ENCODE assay signal across 12 mouse cellular contexts in genomic region chr10:77131536-77131935, GRCm38 (mm10). TPM values are rescaled to one million over a fixed set of nuclear protein-coding genes. Genes with fewer than 3 reads are reported as not detected.
DNase-seq lines count a peak whose midpoint lies in the region; ATAC-seq and TF ChIP-seq lines count a peak whose summit lies in the region.
"Had no signal": no experiment of that assay in that cellular context is flagged by ENCODE, and none has a peak within 500 bp of the region (broad histone marks: within the 10 kb centered on the region; RNA-seq: fewer than 3 reads in every experiment).

No protein-coding gene starts in this region.

- TF ChIP-seq CTCF in hindbrain, postnatal 0 days (IDR thresholded peaks at IDR 0.05; ENCODE audit: low read depth), result no peak
- TF ChIP-seq CTCF in ES-Bruce4 (IDR thresholded peaks at IDR 0.05; ENCODE audit: low read depth, low read length), result no peak
- TF ChIP-seq CTCF in left cerebral cortex, adult 2 months (IDR thresholded peaks at IDR 0.05), result no peak

- H3K4me2 ChIP-seq in hindbrain, postnatal 0 days (ENCODE audit: low read depth, low read length), result no peak overlapping the region
- H3K4me2 ChIP-seq in hindbrain, embryonic 14.5 days (replicated peaks), result no peak overlapping the region
- H3K4me2 ChIP-seq in limb, embryonic 11.5 days (ENCODE audit: low read depth, severe bottlenecking), result no peak overlapping the region

- intact Hi-C loops in left cerebral cortex, adult 2 months (cut with DNase I), result no loop called here

- no peak overlapping the region for H3K27ac ChIP-seq in hindbrain, postnatal 0 days
- no peak overlapping the region for H3K27ac ChIP-seq in hindbrain, embryonic 14.5 days
- peak overlapping the region; percentile 84 for H3K27ac ChIP-seq in ES-Bruce4 (ENCODE audit: insufficient read depth, low read length)
- peak overlapping the region; percentile 47; the same call in 1 of the 2 replicates for H3K27ac ChIP-seq in limb, embryonic 11.5 days (replicated peaks; ENCODE audit: low read depth, low read length)
- H3K27ac ChIP-seq in left cerebral cortex, adult 2 months, result no peak overlapping the region

- H3K4me1 ChIP-seq in hindbrain, postnatal 0 days (ENCODE audit: insufficient read depth, low read length), result peaks cover 24% of the 10 kb centered on the region
- peaks cover 10% of the 10 kb centered on the region for H3K4me1 ChIP-seq in hindbrain, embryonic 14.5 days (replicated peaks; ENCODE audit: control insufficient read depth, insufficient read depth, low read length)
- peaks cover 17% of the 10 kb centered on the region for H3K4me1 ChIP-seq in ES-Bruce4 (ENCODE audit: control insufficient read depth, insufficient read depth, low read length)
- peaks cover 25% of the 10 kb centered on the region for H3K4me1 ChIP-seq in limb, embryonic 11.5 days (ENCODE audit: control insufficient read depth, insufficient read depth, low read length)

- WGBS in hindbrain, postnatal 0 days, result 37% methylated on average over 6 of the region's 6 CpGs
- WGBS in hindbrain, embryonic 14.5 days, result 46% methylated on average over 6 of the region's 6 CpGs
- 21% methylated on average over 6 of the region's 6 CpGs for WGBS in limb, embryonic 11.5 days

- no peaks in the 10 kb centered on the region for H3K27me3 ChIP-seq in hindbrain, postnatal 0 days (ENCODE audit: insufficient read depth, low read length)
- no peaks in the 10 kb centered on the region for H3K27me3 ChIP-seq in hindbrain, embryonic 14.5 days (ENCODE audit: control insufficient read depth, insufficient read depth, low read length)
- no peaks in the 10 kb centered on the region for H3K27me3 ChIP-seq in ES-Bruce4 (ENCODE audit: control insufficient read depth, insufficient read depth, low read length, poor library complexity, severe bottlenecking)
- no peaks in the 10 kb centered on the region for H3K27me3 ChIP-seq in limb, embryonic 11.5 days (ENCODE audit: control insufficient read depth, insufficient read depth, low read length)
- H3K27me3 ChIP-seq: Patski had no signal

- peak; percentile 46 to 51 for DNase-seq in cerebellum, postnatal 10 days
- DNase-seq in cerebellum, adult 11 months, result no peak
- DNase-seq in hindbrain, postnatal 0 days (ENCODE audit: low spot score), result peak; percentile 34
- no peak for DNase-seq in hindbrain, embryonic 14.5 days (ENCODE audit: low spot score)
- DNase-seq in limb, embryonic 11.5 days (ENCODE audit: low spot score), result no peak
- DNase-seq in left cerebral cortex, adult 2 months (ENCODE audit: extremely low spot score in 1 of 2, low spot score in 2 of 2), result no peak
- no peak for DNase-seq in layer of hippocampus, postnatal 25 days (ENCODE audit: extremely low spot score in 1 of 2, low spot score in 1 of 2)
- DNase-seq: layer of hippocampus, postnatal 36 days had no signal

- H3K4me3 ChIP-seq in hindbrain, postnatal 0 days (ENCODE audit: low read length), result no peak overlapping the region
- no peak overlapping the region for H3K4me3 ChIP-seq in hindbrain, embryonic 14.5 days (replicated peaks; ENCODE audit: low read length)
- no peak overlapping the region for H3K4me3 ChIP-seq in ES-Bruce4 (ENCODE audit: low read depth, low read length)
- no peak overlapping the region for H3K4me3 ChIP-seq in limb, embryonic 11.5 days (ENCODE audit: low read depth, low read length)
- H3K4me3 ChIP-seq in left cerebral cortex, adult 2 months, result no peak overlapping the region

- TF ChIP-seq POLR2A in ES-Bruce4 (IDR thresholded peaks at IDR 0.05; ENCODE audit: insufficient read depth, low read length), result no peak

- H3K9ac ChIP-seq in hindbrain, postnatal 0 days (replicated peaks; ENCODE audit: low read length), result no peak overlapping the region
- H3K9ac ChIP-seq in hindbrain, embryonic 14.5 days, result no peak overlapping the region
- H3K9ac ChIP-seq in ES-Bruce4 (ENCODE audit: low read depth, poor library complexity, severe bottlenecking), result peak overlapping the region; percentile 36
- no peak overlapping the region for H3K9ac ChIP-seq in limb, embryonic 11.5 days (ENCODE audit: low read length)

- no peak for TF ChIP-seq EP300 in ES-Bruce4 (IDR thresholded peaks at IDR 0.05; ENCODE audit: insufficient read depth, low read depth, low read length)

- H3K9me3 ChIP-seq in hindbrain, postnatal 0 days (ENCODE audit: low read length), result no peaks in the 10 kb centered on the region
- no peaks in the 10 kb centered on the region for H3K9me3 ChIP-seq in hindbrain, embryonic 14.5 days (ENCODE audit: control insufficient read depth, low read length)
- H3K9me3 ChIP-seq in ES-Bruce4 (replicated peaks; ENCODE audit: control insufficient read depth, insufficient read depth, low read length, poor library complexity, severe bottlenecking), result no peaks in the 10 kb centered on the region
- H3K9me3 ChIP-seq in limb, embryonic 11.5 days (ENCODE audit: control insufficient read depth, low read length), result no peaks in the 10 kb centered on the region

- no peaks in the 10 kb centered on the region for H3K36me3 ChIP-seq in hindbrain, postnatal 0 days (ENCODE audit: insufficient read depth, low read length)
- no peaks in the 10 kb centered on the region for H3K36me3 ChIP-seq in hindbrain, embryonic 14.5 days (replicated peaks; ENCODE audit: control insufficient read depth, insufficient read depth)
- H3K36me3 ChIP-seq in ES-Bruce4 (ENCODE audit: control insufficient read depth, insufficient read depth, low read length, poor library complexity, severe bottlenecking), result no peaks in the 10 kb centered on the region
- no peaks in the 10 kb centered on the region for H3K36me3 ChIP-seq in limb, embryonic 11.5 days (ENCODE audit: control insufficient read depth, insufficient read depth, low read length)

- ATAC-seq in hindbrain, postnatal 0 days, result no peak
- no peak for ATAC-seq in hindbrain, embryonic 14.5 days (ENCODE audit: low FRiP score)
- ATAC-seq in limb, embryonic 11.5 days (ENCODE audit: insufficient number of reproducible peaks, low FRiP score, low TSS enrichment, low read depth), result no peak
- ATAC-seq: Patski had no signal

RNA-seq across cellular contexts. Expression of gene Col18a1, which starts 34.8 kb away (rescaled TPM):
- total RNA-seq in hindbrain, postnatal 0 days (2014; rRNA removed), result 47.5 and 57.7 TPM in 2 replicates
- 18.2 and 20.0 TPM in 2 replicates for polyA plus RNA-seq in hindbrain, postnatal 0 days (2015; fragmentation: Nextera tagmentation; extraction: Ambion mirVana)
- 38.6 and 51.2 TPM in 2 replicates for polyA plus RNA-seq in hindbrain, embryonic 14.5 days (2014; fragmentation: Nextera tagmentation; extraction: Ambion mirVana)
- polyA plus RNA-seq in ES-Bruce4 (2011; ENCODE audit: insufficient read depth, insufficient read length, low read depth, missing spikeins), result 273 and 285 TPM in 2 replicates
- polyA plus RNA-seq in limb, embryonic 11.5 days (2014; fragmentation: Nextera tagmentation; extraction: Ambion mirVana), result 63.0 and 77.1 TPM in 2 replicates
- total RNA-seq in left cerebral cortex, adult 2 months (2021), result 1 to 10 TPM; 3.6 to 3.8 TPM
- 1 to 10 TPM; 3.3 to 3.8 TPM for total RNA-seq in layer of hippocampus, postnatal 25 days (2021)
- total RNA-seq: megakaryocyte progenitor cell, adult 5-6 weeks; neutrophil, adult 5-6 weeks had no signal

Comparison
In these comparisons a context has a peak if more than half of its experiments do, and no peak if none do; other contexts are left out.
1. DNase-seq: peak in cerebellum, postnatal 10 days (2 of 2) and hindbrain, postnatal 0 days (single experiment); none in cerebellum, adult 11 months (single experiment), hindbrain, embryonic 14.5 days (single experiment), limb, embryonic 11.5 days (single experiment), left cerebral cortex, adult 2 months (0 of 2) and layer of hippocampus, postnatal 25 days (0 of 2).
2. H3K27ac ChIP-seq: peak in ES-Bruce4 (single experiment) and limb, embryonic 11.5 days (single experiment); none in hindbrain, postnatal 0 days (single experiment), hindbrain, embryonic 14.5 days (single experiment) and left cerebral cortex, adult 2 months (single experiment).